Mouse (Mus musculus) testis, postnatal 10 days (tissue): ENCODE results near the gene Gm20594.

ENCODE experiments used
- DNase-seq: peaks from one replicate; pipeline ENCODE4 v3.0.0; 2021; ENCODE audit warnings: low spot score

The Gm20594 gene

DNA sequence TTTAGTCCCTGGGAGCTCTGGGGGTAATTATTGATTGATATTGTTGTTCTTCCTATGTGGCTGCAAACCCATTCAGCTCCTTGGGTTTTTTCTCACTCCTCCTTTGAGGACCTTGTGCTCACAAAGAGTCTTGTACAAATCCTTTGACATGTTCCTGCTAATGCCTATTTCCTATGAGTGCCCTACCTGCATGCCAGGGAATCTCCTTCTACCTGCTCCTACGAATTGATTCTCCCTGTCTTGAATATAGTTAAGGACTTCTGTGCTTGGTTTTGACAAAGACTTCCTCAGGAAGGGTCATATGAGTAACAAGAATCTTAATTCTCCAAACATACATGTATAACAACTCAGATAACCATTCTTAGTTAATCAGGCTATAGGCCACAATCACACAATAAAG lies at the start of gene Gm20594:
Gene Gm20594, plus strand, starts transcription at position 301 of the 400 bp plus-strand sequence.
- DNase-seq: no peak

DNA sequence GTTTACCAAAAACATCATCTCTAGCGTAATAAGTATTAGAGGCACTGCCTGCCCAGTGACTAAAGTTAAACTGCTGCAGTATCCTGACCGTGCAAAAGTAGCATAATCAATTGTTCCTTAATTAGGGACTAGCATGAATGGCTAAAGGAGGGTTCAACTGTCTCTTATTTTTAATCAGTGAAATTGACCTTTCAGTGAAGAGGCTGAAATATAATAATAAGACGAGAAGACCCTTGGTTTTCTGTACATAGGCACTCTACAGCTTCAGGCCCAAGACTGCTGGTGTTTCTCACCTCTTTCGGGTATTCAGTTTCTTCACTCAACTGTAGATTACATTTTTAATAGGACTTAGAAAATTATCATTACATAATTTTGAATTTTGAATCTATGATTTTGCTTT lies 398 bp downstream of the Gm20594 start:
- no peak for DNase-seq

DNA sequence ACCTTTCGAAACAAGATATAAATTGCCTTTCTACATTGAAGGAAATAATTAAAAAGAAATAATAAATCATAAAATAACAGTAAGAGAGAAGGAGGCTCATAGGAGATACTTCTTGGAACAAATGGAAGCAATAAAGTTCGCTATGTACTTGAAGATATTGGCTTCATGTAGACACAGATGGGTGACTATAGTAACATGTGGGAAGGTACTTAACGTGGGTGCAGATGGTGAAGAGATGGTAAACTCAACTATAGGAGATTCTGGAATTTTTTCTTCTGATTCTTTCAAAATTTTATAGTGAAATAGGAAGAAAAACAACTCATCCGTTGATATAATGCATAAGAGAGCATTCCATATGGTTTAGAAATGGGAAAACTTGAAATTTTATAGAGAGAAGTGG lies 16.1 kb downstream of the Gm20594 start:
- no peak for DNase-seq

DNA sequence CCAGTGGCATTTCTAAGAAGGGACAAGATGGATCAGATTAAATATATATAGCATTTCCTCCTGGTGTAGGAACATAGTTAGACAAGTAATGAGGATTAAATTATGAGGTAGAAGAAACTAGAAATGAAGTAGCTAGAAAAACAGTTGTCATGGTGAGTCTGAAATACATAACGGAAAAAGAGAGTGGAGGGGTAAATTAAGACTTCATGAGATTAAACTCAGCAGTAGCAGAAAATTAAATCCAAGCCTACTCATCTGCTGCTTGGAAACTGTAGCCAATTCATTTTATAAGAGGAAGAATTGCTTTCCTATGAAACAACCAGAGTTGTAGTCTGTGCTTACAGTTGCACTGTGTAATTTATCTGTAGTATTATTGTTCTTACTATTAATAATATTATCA lies 29.1 kb downstream of the Gm20594 start:
- DNase-seq: no peak
